Mouse (Mus musculus): ENCODE measurements at regions not wholly inside any gene's neighbourhood (a gene's known extent, or its start where the extent isn't known, plus 50 kb on each side); places are given as distances from the start of the nearest gene placed in this dataset.

- no peak overlapping the region for H3K4me2 ChIP-seq (ENCODE audit: low read length)
- H3K9me3 ChIP-seq (ENCODE audit: control insufficient read depth, low read length), result no peaks in the 10 kb centered on the region
- no peaks in the 10 kb centered on the region for H3K36me3 ChIP-seq (ENCODE audit: control insufficient read depth, insufficient read depth, low read length)
- no peak for ATAC-seq (ENCODE audit: insufficient number of reproducible peaks, insufficient read depth, low FRiP score, low read depth)
- no peaks in the 10 kb centered on the region for H3K4me1 ChIP-seq (ENCODE audit: control insufficient read depth in 2 of 2, insufficient read depth in 2 of 2, low read length in 2 of 2)
- WGBS, result 75% methylated on average over 10 of the region's 10 CpGs
- H3K4me3 ChIP-seq (ENCODE audit: control insufficient read depth in 1 of 2, insufficient read depth in 1 of 2, low read depth in 1 of 2, low read length in 2 of 2), result no peak overlapping the region
- no peaks in the 10 kb centered on the region for H3K27me3 ChIP-seq (ENCODE audit: control insufficient read depth, insufficient read depth, low read length)
- H3K9ac ChIP-seq (ENCODE audit: low read length), result no peak overlapping the region
- no peak overlapping the region for H3K27ac ChIP-seq (replicated peaks in 1 of 2; ENCODE audit: control insufficient read depth in 1 of 2, insufficient read depth in 1 of 2, low read depth in 2 of 2, low read length in 2 of 2)
These were observed 229.8 kb upstream of the A430005L14Rik start for GRCm38 (mm10) chr4:153727273-153727672.

GRCm38 (mm10) chr4:153727896-153728422 is 229.1 kb upstream of the A430005L14Rik start:
- no peaks in the 10 kb centered on the region for H3K4me1 ChIP-seq (ENCODE audit: control insufficient read depth in 2 of 2, insufficient read depth in 2 of 2, low read length in 2 of 2)
- no peak overlapping the region for H3K4me2 ChIP-seq (ENCODE audit: low read length)
- ATAC-seq (ENCODE audit: insufficient number of reproducible peaks, insufficient read depth, low FRiP score, low read depth), result no peak
- no peak overlapping the region for H3K4me3 ChIP-seq (ENCODE audit: control insufficient read depth in 1 of 2, insufficient read depth in 1 of 2, low read depth in 1 of 2, low read length in 2 of 2)
- H3K9ac ChIP-seq (ENCODE audit: low read length), result no peak overlapping the region
- no peak overlapping the region for H3K27ac ChIP-seq (replicated peaks in 1 of 2; ENCODE audit: control insufficient read depth in 1 of 2, insufficient read depth in 1 of 2, low read depth in 2 of 2, low read length in 2 of 2)
- H3K36me3 ChIP-seq (ENCODE audit: control insufficient read depth, insufficient read depth, low read length), result no peaks in the 10 kb centered on the region
- H3K9me3 ChIP-seq (ENCODE audit: control insufficient read depth, low read length), result no peaks in the 10 kb centered on the region
- 60% methylated on average over 10 of the region's 10 CpGs for WGBS
- no peaks in the 10 kb centered on the region for H3K27me3 ChIP-seq (ENCODE audit: control insufficient read depth, insufficient read depth, low read length)

GRCm38 (mm10) chr4:153738088-153738487 is 218.9 kb upstream of the A430005L14Rik start:
- Histone ChIP-seq H3K4me3 (ENCODE audit: control insufficient read depth in 1 of 2, insufficient read depth in 1 of 2, low read depth in 1 of 2, low read length in 2 of 2) (no peak overlapping the region), H3K9ac (ENCODE audit: low read length) (no peak overlapping the region), H3K27me3 (ENCODE audit: control insufficient read depth, insufficient read depth, low read length) (no peaks in the 10 kb centered on the region), H3K27ac (replicated peaks in 1 of 2; ENCODE audit: control insufficient read depth in 1 of 2, insufficient read depth in 1 of 2, low read depth in 2 of 2, low read length in 2 of 2) (no peak overlapping the region), H3K9me3 (ENCODE audit: control insufficient read depth, low read length) (no peaks in the 10 kb centered on the region), H3K4me1 (ENCODE audit: control insufficient read depth in 2 of 2, insufficient read depth in 2 of 2, low read length in 2 of 2) (no peaks in the 10 kb centered on the region; a peak in 1 of 4 replicates), H3K36me3 (ENCODE audit: control insufficient read depth, insufficient read depth, low read length) (no peaks in the 10 kb centered on the region), H3K4me2 (ENCODE audit: low read length) (no peak overlapping the region)
- ATAC-seq (ENCODE audit: insufficient number of reproducible peaks, insufficient read depth, low FRiP score, low read depth), result no peak
- 46% methylated on average over 11 of the region's 11 CpGs for WGBS

- Histone ChIP-seq H3K27me3 (ENCODE audit: control insufficient read depth, insufficient read depth, low read length) (no peaks in the 10 kb centered on the region), H3K4me1 (ENCODE audit: control insufficient read depth in 2 of 2, insufficient read depth in 2 of 2, low read length in 2 of 2) (no peaks in the 10 kb centered on the region; a peak in 1 of 4 replicates), H3K9ac (ENCODE audit: low read length) (no peak overlapping the region), H3K36me3 (ENCODE audit: control insufficient read depth, insufficient read depth, low read length) (no peaks in the 10 kb centered on the region), H3K9me3 (ENCODE audit: control insufficient read depth, low read length) (no peaks in the 10 kb centered on the region), H3K4me3 (ENCODE audit: control insufficient read depth in 1 of 2, insufficient read depth in 1 of 2, low read depth in 1 of 2, low read length in 2 of 2) (no peak overlapping the region), H3K27ac (replicated peaks in 1 of 2; ENCODE audit: control insufficient read depth in 1 of 2, insufficient read depth in 1 of 2, low read depth in 2 of 2, low read length in 2 of 2) (no peak overlapping the region), H3K4me2 (ENCODE audit: low read length) (no peak overlapping the region)
- 90% methylated on average over 10 of the region's 10 CpGs for WGBS
- no peak for ATAC-seq (ENCODE audit: insufficient number of reproducible peaks, insufficient read depth, low FRiP score, low read depth)
These were observed 214.8 kb upstream of the A430005L14Rik start for GRCm38 (mm10) chr4:153742241-153742640.

- Histone ChIP-seq H3K9ac (ENCODE audit: low read length) (no peak overlapping the region), H3K4me2 (ENCODE audit: low read length) (no peak overlapping the region), H3K4me1 (ENCODE audit: control insufficient read depth in 2 of 2, insufficient read depth in 2 of 2, low read length in 2 of 2) (no peaks in the 10 kb centered on the region), H3K9me3 (ENCODE audit: control insufficient read depth, low read length) (no peaks in the 10 kb centered on the region), H3K4me3 (ENCODE audit: control insufficient read depth in 1 of 2, insufficient read depth in 1 of 2, low read depth in 1 of 2, low read length in 2 of 2) (no peak overlapping the region), H3K27me3 (ENCODE audit: control insufficient read depth, insufficient read depth, low read length) (no peaks in the 10 kb centered on the region), H3K36me3 (ENCODE audit: control insufficient read depth, insufficient read depth, low read length) (no peaks in the 10 kb centered on the region), H3K27ac (replicated peaks in 1 of 2; ENCODE audit: control insufficient read depth in 1 of 2, insufficient read depth in 1 of 2, low read depth in 2 of 2, low read length in 2 of 2) (no peak overlapping the region)
- WGBS, result 80% methylated on average over 6 of the region's 6 CpGs
- no peak for ATAC-seq (ENCODE audit: insufficient number of reproducible peaks, insufficient read depth, low FRiP score, low read depth)
These were observed 204.2 kb upstream of the A430005L14Rik start for GRCm38 (mm10) chr4:153752791-153753190.

GRCm38 (mm10) chr4:153758323-153758722 is 198.7 kb upstream of the A430005L14Rik start:
- Histone ChIP-seq H3K9me3 (ENCODE audit: control insufficient read depth, low read length) (no peaks in the 10 kb centered on the region), H3K4me1 (ENCODE audit: control insufficient read depth in 2 of 2, insufficient read depth in 2 of 2, low read length in 2 of 2) (no peaks in the 10 kb centered on the region), H3K4me2 (ENCODE audit: low read length) (no peak overlapping the region), H3K27me3 (ENCODE audit: control insufficient read depth, insufficient read depth, low read length) (no peaks in the 10 kb centered on the region), H3K36me3 (ENCODE audit: control insufficient read depth, insufficient read depth, low read length) (no peaks in the 10 kb centered on the region), H3K9ac (ENCODE audit: low read length) (no peak overlapping the region), H3K4me3 (ENCODE audit: control insufficient read depth in 1 of 2, insufficient read depth in 1 of 2, low read depth in 1 of 2, low read length in 2 of 2) (no peak overlapping the region), H3K27ac (replicated peaks in 1 of 2; ENCODE audit: control insufficient read depth in 1 of 2, insufficient read depth in 1 of 2, low read depth in 2 of 2, low read length in 2 of 2) (no peak overlapping the region)
- ATAC-seq (ENCODE audit: insufficient number of reproducible peaks, insufficient read depth, low FRiP score, low read depth), result no peak
- 79% methylated on average over 6 of the region's 6 CpGs for WGBS

GRCm38 (mm10) chr4:153758781-153759180 is 198.3 kb upstream of the A430005L14Rik start:
- Histone ChIP-seq H3K4me3 (ENCODE audit: control insufficient read depth in 1 of 2, insufficient read depth in 1 of 2, low read depth in 1 of 2, low read length in 2 of 2) (no peak overlapping the region), H3K27me3 (ENCODE audit: control insufficient read depth, insufficient read depth, low read length) (no peaks in the 10 kb centered on the region), H3K27ac (replicated peaks in 1 of 2; ENCODE audit: control insufficient read depth in 1 of 2, insufficient read depth in 1 of 2, low read depth in 2 of 2, low read length in 2 of 2) (no peak overlapping the region), H3K4me2 (ENCODE audit: low read length) (no peak overlapping the region), H3K9me3 (ENCODE audit: control insufficient read depth, low read length) (no peaks in the 10 kb centered on the region), H3K4me1 (ENCODE audit: control insufficient read depth in 2 of 2, insufficient read depth in 2 of 2, low read length in 2 of 2) (no peaks in the 10 kb centered on the region), H3K9ac (ENCODE audit: low read length) (no peak overlapping the region), H3K36me3 (ENCODE audit: control insufficient read depth, insufficient read depth, low read length) (no peaks in the 10 kb centered on the region)
- ATAC-seq (ENCODE audit: insufficient number of reproducible peaks, insufficient read depth, low FRiP score, low read depth), result no peak
- WGBS, result 63% methylated on average over 8 of the region's 8 CpGs

GRCm38 (mm10) chr4:153760934-153761333 is 196.1 kb upstream of the A430005L14Rik start:
- no peak overlapping the region for H3K4me3 ChIP-seq (ENCODE audit: control insufficient read depth in 1 of 2, insufficient read depth in 1 of 2, low read depth in 1 of 2, low read length in 2 of 2)
- H3K36me3 ChIP-seq (ENCODE audit: control insufficient read depth, insufficient read depth, low read length), result no peaks in the 10 kb centered on the region
- no peak overlapping the region for H3K9ac ChIP-seq (ENCODE audit: low read length)
- no peak overlapping the region for H3K27ac ChIP-seq (replicated peaks in 1 of 2; ENCODE audit: control insufficient read depth in 1 of 2, insufficient read depth in 1 of 2, low read depth in 2 of 2, low read length in 2 of 2)
- no peak overlapping the region for H3K4me2 ChIP-seq (ENCODE audit: low read length)
- WGBS, result 84% methylated on average over 4 of the region's 4 CpGs
- no peaks in the 10 kb centered on the region for H3K9me3 ChIP-seq (ENCODE audit: control insufficient read depth, low read length)
- ATAC-seq (ENCODE audit: insufficient number of reproducible peaks, insufficient read depth, low FRiP score, low read depth), result no peak
- no peaks in the 10 kb centered on the region for H3K27me3 ChIP-seq (ENCODE audit: control insufficient read depth, insufficient read depth, low read length)
- H3K4me1 ChIP-seq (ENCODE audit: control insufficient read depth in 2 of 2, insufficient read depth in 2 of 2, low read length in 2 of 2), result no peaks in the 10 kb centered on the region

All from heart, embryonic 14.5 days (tissue).